Mouse (Mus musculus) hindbrain, embryonic 10.5 days (tissue): ENCODE results near the gene Irak2. TPM values are rescaled to one million over a fixed set of nuclear protein-coding genes. Genes with fewer than 3 reads are reported as not detected.
A peak's percentile ranks its signal among the peaks of the same experiment; 100 is the strongest.

Experiments used
- DNase-seq: peaks from one replicate; pipeline ENCODE4 v3.0.0-alpha.2; 2017; ENCODE audit warnings: low spot score
- H3K27ac ChIP-seq: fragments of 300-500 bp; sonication (generic); 2 replicates; pipeline ENCODE4 v1.5.1; 2016; ENCODE audit warnings: mild to moderate bottlenecking, moderate library complexity
- H3K27me3 ChIP-seq: fragments of 300-500 bp; sonication (generic); 2 replicates; pipeline ENCODE4 v1.6.1; 2016; ENCODE audit warnings: mild to moderate bottlenecking; ENCODE audit not compliant: poor library complexity, insufficient read depth, severe bottlenecking
- H3K36me3 ChIP-seq: fragments of 300-500 bp; sonication (generic); 2 replicates; pipeline ENCODE4 v1.6.1; 2016; ENCODE audit warnings: mild to moderate bottlenecking, moderate library complexity
- H3K4me1 ChIP-seq: fragments of 300-500 bp; sonication (generic); replicated peaks from 2 replicates; pipeline ENCODE4 v1.6.1; 2016; ENCODE audit warnings: mild to moderate bottlenecking
- H3K4me3 ChIP-seq: fragments of 300-500 bp; sonication (generic); 2 replicates; pipeline ENCODE4 v1.5.1; 2016; ENCODE audit warnings: mild to moderate bottlenecking, moderate library complexity
- H3K9me3 ChIP-seq: fragments of 300-500 bp; sonication (generic); 2 replicates; pipeline ENCODE4 v1.6.1; 2016; ENCODE audit warnings: mild to moderate bottlenecking, moderate library complexity
- WGBS: fragments of 180-500 bp; shearing (Covaris S2); methylation state at CpG from one replicate; pipeline ENCODE4 v1.1.7; 2016; 5-methylcytosine and 5-hydroxymethylcytosine counted together
- polyA plus RNA-seq: library from polyadenylated mRNA; unstranded; fragments of >200 nt; fragmentation: Nextera tagmentation; extraction: Ambion mirVana; gene quantifications from 2 replicates; pipeline ENCODE4 v1.2.1, GENCODE M21; 2016

Irak2 gene
- polyA plus RNA-seq, 1 experiment from 2014 or later: 6.8 TPM

DNA sequence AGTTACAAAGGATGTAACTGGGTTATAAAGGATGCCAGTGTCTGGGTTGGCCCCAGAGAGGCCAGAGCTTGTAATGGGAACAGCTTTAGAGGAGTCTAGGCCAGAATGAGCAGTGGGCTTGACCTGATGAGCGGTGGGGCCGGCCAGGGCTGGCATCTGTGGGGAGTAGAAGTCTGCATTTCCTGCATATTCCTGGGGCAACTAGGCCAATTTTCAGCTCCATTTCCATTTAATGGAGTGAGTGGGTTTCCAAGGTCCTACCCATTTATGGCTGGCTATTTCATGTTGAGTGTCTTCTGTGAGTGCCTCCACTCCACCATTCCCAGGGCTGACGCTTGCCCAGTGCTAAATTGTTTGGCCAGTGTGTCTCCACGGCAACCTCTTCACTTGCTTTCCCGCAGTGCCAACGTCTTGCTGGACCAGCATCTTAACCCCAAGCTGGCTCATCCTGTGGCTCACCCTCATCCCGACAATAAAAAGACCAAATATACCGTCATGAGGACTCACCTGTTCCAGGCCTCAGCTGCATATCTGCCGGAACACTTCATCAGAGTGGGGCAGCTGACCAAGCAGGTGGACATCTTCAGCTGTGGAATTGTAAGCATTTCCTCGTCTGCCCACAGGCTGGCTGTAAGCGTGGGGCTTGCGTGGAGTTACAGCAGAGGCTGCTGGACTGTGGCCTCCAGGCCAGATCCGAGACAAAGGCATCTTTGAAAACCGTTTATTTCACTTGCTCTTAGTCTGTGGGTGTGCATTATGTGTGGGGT lies 40.2 kb downstream of the Irak2 start:
- H3K27ac ChIP-seq: no peak overlapping the region
- WGBS: 78% methylated on average over 14 of the region's 14 CpGs

GRCm38 (mm10) chr6:113679993-113680566 lies 41.8 kb downstream of the Irak2 start:
- WGBS: 80% methylated on average over 9 of the region's 9 CpGs
- DNase-seq: no peak

More for the DNA sequence above, 40.2 kb downstream of the Irak2 start:
- Histone ChIP-seq H3K4me3 (no peak overlapping the region), H3K36me3 (no peaks in the 10 kb centered on the region), H3K4me1 (no peaks in the 10 kb centered on the region), H3K9me3 (no peaks in the 10 kb centered on the region), H3K27me3 (no peaks in the 10 kb centered on the region)
- no peak for DNase-seq

DNA sequence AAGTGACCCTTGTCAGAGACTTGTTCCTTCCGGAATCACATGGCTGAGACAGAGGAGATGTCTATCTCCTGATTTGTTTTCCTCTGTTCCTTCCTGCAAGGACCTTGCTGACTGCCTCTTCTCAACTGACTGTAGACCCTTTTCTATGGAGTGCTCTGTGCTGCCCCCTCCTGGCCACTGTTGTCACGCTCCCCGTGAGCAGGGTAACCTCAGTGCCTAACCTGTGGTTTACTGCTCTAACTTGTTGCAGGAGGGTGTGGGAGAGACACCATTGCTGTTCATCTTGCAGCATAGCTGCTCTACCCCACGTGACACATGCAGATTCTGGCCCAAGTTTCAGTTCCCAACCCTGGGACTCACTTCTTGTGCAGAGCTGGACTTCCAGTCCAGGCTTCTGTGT lies 43.0 kb downstream of the Irak2 start:
- Histone ChIP-seq H3K36me3 (no peaks in the 10 kb centered on the region), H3K27me3 (no peaks in the 10 kb centered on the region), H3K4me1 (no peaks in the 10 kb centered on the region), H3K27ac (no peak overlapping the region), H3K4me3 (no peak overlapping the region), H3K9me3 (no peaks in the 10 kb centered on the region)
- peak; percentile 77 for DNase-seq
- 15% methylated on average over 4 of the region's 4 CpGs for WGBS

More at GRCm38 (mm10) chr6:113679993-113680566, 41.8 kb downstream of the Irak2 start:
- H3K9me3 ChIP-seq: no peaks in the 10 kb centered on the region
- H3K27me3 ChIP-seq: no peaks in the 10 kb centered on the region
- H3K36me3 ChIP-seq: no peaks in the 10 kb centered on the region
- no peak overlapping the region for H3K27ac ChIP-seq
- no peaks in the 10 kb centered on the region for H3K4me1 ChIP-seq
- no peak overlapping the region for H3K4me3 ChIP-seq

DNA sequence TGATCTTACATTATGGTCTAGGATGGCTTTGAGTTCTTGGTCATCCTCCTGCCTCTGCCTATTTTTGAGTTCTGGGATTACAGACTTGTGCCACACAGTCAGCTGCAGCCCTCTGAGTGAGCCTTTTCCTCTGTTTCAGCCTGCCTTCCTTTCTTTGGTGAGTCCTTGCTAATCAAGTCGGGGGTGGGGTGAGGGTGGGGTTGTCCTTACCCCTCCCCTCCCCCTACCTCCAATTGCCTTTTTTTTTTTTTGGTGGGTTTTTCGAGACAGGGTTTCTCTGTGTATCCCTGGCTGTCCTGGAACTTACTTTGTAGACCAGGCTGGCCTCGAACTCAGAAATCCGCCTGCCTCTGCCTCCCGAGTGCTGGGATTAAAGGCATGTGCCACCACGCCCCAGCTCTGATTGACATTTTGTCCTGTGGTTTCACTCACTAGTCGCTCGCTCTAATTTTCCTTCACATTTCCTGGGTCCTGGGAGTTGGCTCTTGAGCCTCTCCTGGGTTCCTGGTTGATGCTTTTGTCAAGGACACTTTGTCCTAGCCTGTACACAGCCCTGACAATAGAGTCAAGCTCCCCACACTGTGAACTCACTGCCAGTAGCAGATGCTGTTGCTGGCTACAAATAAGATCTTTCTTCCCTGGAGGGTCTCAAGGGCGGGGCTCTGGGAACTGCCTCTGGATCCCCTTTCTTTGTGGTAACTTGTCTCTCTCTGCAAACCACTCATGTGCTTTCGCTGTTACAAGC lies 45.0 kb downstream of the Irak2 start:
- DNase-seq: no peak
- Histone ChIP-seq H3K4me1 (peaks cover 5% of the 10 kb centered on the region; the same call in 1 of the 2 replicates), H3K27ac (no peak overlapping the region), H3K27me3 (no peaks in the 10 kb centered on the region), H3K9me3 (no peaks in the 10 kb centered on the region), H3K4me3 (no peak overlapping the region), H3K36me3 (no peaks in the 10 kb centered on the region)
- 86% methylated on average over 10 of the region's 10 CpGs for WGBS

- Histone ChIP-seq H3K9me3 (no peaks in the 10 kb centered on the region), H3K4me1 (peaks cover 21% of the 10 kb centered on the region), H3K27me3 (no peaks in the 10 kb centered on the region), H3K27ac (no peak overlapping the region; the same call in 1 of the 2 replicates), H3K36me3 (no peaks in the 10 kb centered on the region), H3K4me3 (no peak overlapping the region)
- DNase-seq: no peak
- WGBS: 39% methylated on average over 8 of the region's 8 CpGs
Measured at GRCm38 (mm10) chr6:113686551-113687125, 48.4 kb downstream of the Irak2 start.

DNA sequence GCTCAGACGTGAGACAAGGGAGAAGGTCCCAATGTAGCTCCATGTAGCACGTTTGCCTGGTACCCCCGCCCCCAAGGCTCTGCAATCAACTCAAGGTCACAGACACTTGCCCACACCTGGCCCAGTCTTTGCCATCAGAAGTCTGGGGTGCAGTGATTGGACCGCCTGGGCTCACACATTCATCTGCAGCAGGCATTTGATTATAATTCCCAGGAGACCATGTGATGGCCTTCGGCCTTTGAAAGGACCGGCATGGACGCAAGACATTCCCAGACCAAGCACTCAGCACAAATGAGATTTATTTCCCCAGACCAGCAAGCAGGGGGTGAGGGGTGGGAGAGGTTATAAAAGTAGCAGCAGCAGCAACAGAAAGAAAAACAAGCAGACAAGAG lies 51.7 kb downstream of the Irak2 start:
- no peaks in the 10 kb centered on the region for H3K9me3 ChIP-seq
- WGBS: 24% methylated on average over 7 of the region's 7 CpGs
- no peaks in the 10 kb centered on the region for H3K27me3 ChIP-seq
- no peaks in the 10 kb centered on the region for H3K36me3 ChIP-seq
- peaks cover 26% of the 10 kb centered on the region for H3K4me1 ChIP-seq
- H3K27ac ChIP-seq: peak overlapping the region; percentile 81
- peak overlapping the region; percentile 35 for H3K4me3 ChIP-seq
- peak; percentile 62 for DNase-seq

DNA sequence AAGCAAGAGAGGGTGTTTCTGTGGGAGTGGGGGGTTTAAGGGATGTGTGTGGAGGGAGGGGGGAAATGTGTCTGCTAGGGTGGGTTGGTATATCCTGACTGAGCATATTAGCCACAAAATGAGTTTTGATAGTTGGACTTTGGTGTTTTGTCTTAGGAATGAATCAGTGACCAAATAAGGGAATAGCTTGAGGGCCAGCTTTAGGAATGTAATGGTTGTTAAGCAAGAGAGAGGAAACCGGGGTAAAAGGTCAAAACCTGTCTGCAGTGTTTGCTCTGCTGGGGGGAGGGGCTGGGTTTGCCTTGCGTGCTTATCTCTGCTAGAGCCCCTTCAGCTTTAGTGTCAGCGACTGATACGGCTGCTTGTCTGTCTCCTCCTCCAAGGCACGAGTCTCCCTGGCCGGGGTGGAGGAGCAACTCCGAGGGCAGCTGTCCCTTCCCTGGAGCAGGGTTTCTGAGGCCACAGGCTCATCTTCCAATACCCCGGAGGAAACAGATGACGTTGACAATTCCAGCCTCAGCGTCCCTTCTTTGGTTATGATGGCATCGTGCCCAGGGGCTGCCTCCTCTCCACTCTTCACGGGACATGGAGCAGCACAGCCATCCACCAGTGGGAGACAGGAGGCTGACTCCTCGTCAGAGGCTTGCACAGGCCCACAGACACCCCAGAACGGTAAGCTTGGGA lies 52.3 kb downstream of the Irak2 start:
- Histone ChIP-seq H3K27me3 (no peaks in the 10 kb centered on the region), H3K4me3 (peak overlapping the region; percentile 35)
- 10% methylated on average over 14 of the region's 14 CpGs for WGBS

GRCm38 (mm10) chr6:113691084-113691462 lies 52.8 kb downstream of the Irak2 start:
- DNase-seq: no peak
- H3K9me3 ChIP-seq: no peaks in the 10 kb centered on the region
- peaks cover 26% of the 10 kb centered on the region for H3K4me1 ChIP-seq
- WGBS: 82% methylated on average over 4 of the region's 4 CpGs
- H3K4me3 ChIP-seq: peak overlapping the region; percentile 35
- H3K36me3 ChIP-seq: no peaks in the 10 kb centered on the region
- H3K27me3 ChIP-seq: no peaks in the 10 kb centered on the region
- H3K27ac ChIP-seq: peak overlapping the region; percentile 81

More for the DNA sequence above, 52.3 kb downstream of the Irak2 start:
- DNase-seq: peak; percentile 73
- H3K9me3 ChIP-seq: no peaks in the 10 kb centered on the region
- peak overlapping the region; percentile 81 for H3K27ac ChIP-seq
- H3K36me3 ChIP-seq: no peaks in the 10 kb centered on the region
- peaks cover 26% of the 10 kb centered on the region for H3K4me1 ChIP-seq

- H3K36me3 ChIP-seq: no peaks in the 10 kb centered on the region
- 84% methylated on average over 5 of the region's 5 CpGs for WGBS
- H3K27me3 ChIP-seq: no peaks in the 10 kb centered on the region
- H3K4me1 ChIP-seq: peaks cover 28% of the 10 kb centered on the region
- no peak for DNase-seq
- H3K4me3 ChIP-seq: no peak overlapping the region
- H3K27ac ChIP-seq: no peak overlapping the region
- H3K9me3 ChIP-seq: no peaks in the 10 kb centered on the region
Measured at GRCm38 (mm10) chr6:113692661-113693133, 54.4 kb downstream of the Irak2 start.

- WGBS: 90% methylated on average over 5 of the region's 5 CpGs
- H3K9me3 ChIP-seq: no peaks in the 10 kb centered on the region
- H3K4me1 ChIP-seq: peaks cover 35% of the 10 kb centered on the region
- no peak for DNase-seq
- H3K27me3 ChIP-seq: no peaks in the 10 kb centered on the region
- no peak overlapping the region for H3K4me3 ChIP-seq
- H3K36me3 ChIP-seq: no peaks in the 10 kb centered on the region
- no peak overlapping the region for H3K27ac ChIP-seq
Measured at GRCm38 (mm10) chr6:113693377-113693776, 55.1 kb downstream of the Irak2 start.

GRCm38 (mm10) chr6:113695203-113695602 lies 56.9 kb downstream of the Irak2 start:
- Histone ChIP-seq H3K27ac (no peak overlapping the region), H3K36me3 (peaks cover 8% of the 10 kb centered on the region), H3K4me3 (no peak overlapping the region), H3K9me3 (no peaks in the 10 kb centered on the region), H3K27me3 (no peaks in the 10 kb centered on the region), H3K4me1 (peaks cover 38% of the 10 kb centered on the region)
- no peak for DNase-seq
- 77% methylated on average over 1 of the region's 1 CpGs for WGBS

- no peak for DNase-seq
- H3K9me3 ChIP-seq: no peaks in the 10 kb centered on the region
- 82% methylated on average over 4 of the region's 4 CpGs for WGBS
- H3K36me3 ChIP-seq: peaks cover 14% of the 10 kb centered on the region
- no peaks in the 10 kb centered on the region for H3K27me3 ChIP-seq
- H3K4me1 ChIP-seq: peaks cover 34% of the 10 kb centered on the region
- H3K4me3 ChIP-seq: peak overlapping the region; percentile 95
- H3K27ac ChIP-seq: peak overlapping the region; percentile 92
Measured at GRCm38 (mm10) chr6:113695766-113696355, 57.6 kb downstream of the Irak2 start.
